ENCODE assay signal across 8 mouse cellular contexts in the genomic region with DNA sequence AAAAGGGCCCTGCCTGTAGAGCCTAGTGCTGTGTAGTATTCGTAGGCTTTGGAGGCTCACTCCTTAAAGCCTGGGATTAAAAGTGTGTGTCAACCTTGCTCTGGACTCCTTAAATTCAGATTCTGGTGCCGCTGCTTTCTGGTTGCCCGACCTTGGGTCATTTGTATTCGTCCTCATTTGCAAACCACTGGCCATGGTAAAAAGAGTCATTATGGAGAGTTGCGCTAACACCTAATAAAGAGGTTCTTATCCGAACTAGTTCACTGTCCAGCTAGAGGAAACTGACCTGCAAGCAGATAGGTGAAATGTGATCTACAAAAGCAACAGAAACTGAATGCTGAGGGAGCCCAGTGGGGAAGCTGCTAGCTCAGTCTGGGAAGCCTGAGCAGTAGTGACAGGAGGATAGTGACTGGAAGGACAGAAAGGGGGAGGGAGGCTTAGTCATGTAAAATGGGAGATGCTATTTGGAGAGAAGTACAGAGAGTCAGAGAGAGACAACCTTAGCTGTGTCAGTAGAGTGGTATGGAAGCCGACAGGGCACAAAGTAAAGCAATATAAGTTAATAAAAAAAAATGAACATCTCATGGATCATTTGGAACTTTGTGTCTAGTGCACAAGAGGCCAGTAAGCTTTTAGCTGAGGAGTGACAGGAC. TPM values are rescaled to one million over a fixed set of nuclear protein-coding genes. Genes with fewer than 3 reads are reported as not detected.
DNase-seq lines count a peak whose midpoint lies in the region; ATAC-seq lines count a peak whose summit lies in the region.

No protein-coding gene starts in this region.

- no peaks in the 10 kb centered on the region for H3K36me3 ChIP-seq in neural tube, embryonic 11.5 days (ENCODE audit: control insufficient read depth, insufficient read depth, low read length)
- no peaks in the 10 kb centered on the region for H3K36me3 ChIP-seq in liver, embryonic 13.5 days

- peak overlapping the region; percentile 97 for H3K4me2 ChIP-seq in neural tube, embryonic 11.5 days (ENCODE audit: low read depth)
- H3K4me2 ChIP-seq in liver, embryonic 13.5 days = peak overlapping the region; percentile 99

- H3K9ac ChIP-seq in neural tube, embryonic 11.5 days (ENCODE audit: low read length) = no peak overlapping the region
- H3K9ac ChIP-seq in liver, embryonic 13.5 days = peak overlapping the region; percentile 95

- no peak overlapping the region for H3K27ac ChIP-seq in neural tube, embryonic 11.5 days (ENCODE audit: low read depth, low read length)
- H3K27ac ChIP-seq in liver, embryonic 13.5 days = peak overlapping the region; percentile 98; the same call in 1 of the 2 replicates

- ATAC-seq in neural tube, embryonic 11.5 days (ENCODE audit: insufficient read depth, low FRiP score, low TSS enrichment) = no peak
- no peak for ATAC-seq in liver, embryonic 13.5 days (ENCODE audit: low read depth)

- H3K27me3 ChIP-seq in neural tube, embryonic 11.5 days (ENCODE audit: control insufficient read depth, insufficient read depth, low read length) = no peaks in the 10 kb centered on the region
- no peaks in the 10 kb centered on the region for H3K27me3 ChIP-seq in liver, embryonic 13.5 days

- peaks cover 26% of the 10 kb centered on the region for H3K4me1 ChIP-seq in neural tube, embryonic 11.5 days (ENCODE audit: control insufficient read depth, insufficient read depth, low read length)
- H3K4me1 ChIP-seq in liver, embryonic 13.5 days (replicated peaks) = peaks cover 93% of the 10 kb centered on the region

- DNase-seq in cerebellum, adult 8-10 months = peak; percentile 28
- DNase-seq in cerebellum, postnatal 14 days = no peak
- DNase-seq in neural tube, embryonic 11.5 days (ENCODE audit: low spot score) = no peak
- no peak for DNase-seq in neural tube, embryonic 10.5 days (ENCODE audit: extremely low spot score, low spot score)
- no peak for DNase-seq in liver, embryonic 13.5 days
- DNase-seq in embryo, embryonic 10.5 days (ENCODE audit: low spot score) = no peak
- no peak for DNase-seq in urinary bladder, postnatal 25 days (ENCODE audit: low spot score)
- no peak for DNase-seq in adrenal gland, adult 18-20 months (ENCODE audit: low spot score in 2 of 2)

- H3K9me3 ChIP-seq in neural tube, embryonic 11.5 days (ENCODE audit: control insufficient read depth, low read length) = no peaks in the 10 kb centered on the region
- H3K9me3 ChIP-seq in liver, embryonic 13.5 days (replicated peaks) = no peaks in the 10 kb centered on the region

- WGBS in neural tube, embryonic 11.5 days = 63% methylated on average over 7 of the region's 7 CpGs
- WGBS in liver, embryonic 13.5 days (ENCODE audit: insufficient replicate concordance) = 71% methylated on average over 7 of the region's 7 CpGs

- no peak overlapping the region; the same call in 1 of the 2 replicates for H3K4me3 ChIP-seq in neural tube, embryonic 11.5 days (ENCODE audit: low read depth, low read length)
- H3K4me3 ChIP-seq in liver, embryonic 13.5 days (replicated peaks) = peak overlapping the region; percentile 98

RNA-seq across cellular contexts. Expression of a gene that starts 1.5 kb away (rescaled TPM):
- 32.5 and 32.8 TPM in 2 replicates for polyA plus RNA-seq in neural tube, embryonic 11.5 days (2014; fragmentation: Nextera tagmentation; extraction: Ambion mirVana)
- 13.9 and 15.9 TPM in 2 replicates for polyA plus RNA-seq in liver, embryonic 13.5 days (2015; fragmentation: Nextera tagmentation; extraction: Ambion mirVana)
- total RNA-seq in adrenal gland, adult 18-20 months (2021) = 10 to 100 TPM; 63.0 to 77.6 TPM

RNA-seq across cellular contexts. Expression of a gene that starts 8.8 kb away (rescaled TPM):
- polyA plus RNA-seq in neural tube, embryonic 11.5 days (2014; fragmentation: Nextera tagmentation; extraction: Ambion mirVana) = 39.5 and 42.6 TPM in 2 replicates
- polyA plus RNA-seq in liver, embryonic 13.5 days (2015; fragmentation: Nextera tagmentation; extraction: Ambion mirVana) = 31.1 and 31.3 TPM in 2 replicates
- total RNA-seq in adrenal gland, adult 18-20 months (2021) = 10 to 100 TPM; 18.7 to 25.2 TPM

RNA-seq across cellular contexts. Expression of a gene that starts 42.3 kb away (rescaled TPM):
- polyA plus RNA-seq in neural tube, embryonic 11.5 days (2014; fragmentation: Nextera tagmentation; extraction: Ambion mirVana) = 42.5 and 43.4 TPM in 2 replicates
- polyA plus RNA-seq in liver, embryonic 13.5 days (2015; fragmentation: Nextera tagmentation; extraction: Ambion mirVana) = 11.8 and 13.3 TPM in 2 replicates
- 10 to 100 TPM; 13.3 to 13.8 TPM for total RNA-seq in adrenal gland, adult 18-20 months (2021)

RNA-seq across cellular contexts. Expression of a gene that starts 46.9 kb away (rescaled TPM):
- 21.4 and 23.0 TPM in 2 replicates for polyA plus RNA-seq in neural tube, embryonic 11.5 days (2014; fragmentation: Nextera tagmentation; extraction: Ambion mirVana)
- 1.4 and 1.5 TPM in 2 replicates for polyA plus RNA-seq in liver, embryonic 13.5 days (2015; fragmentation: Nextera tagmentation; extraction: Ambion mirVana)
- 10 to 100 TPM in 1 of 2 experiments, 1 to 10 TPM in 1; 7.2 to 10.6 TPM for total RNA-seq in adrenal gland, adult 18-20 months (2021)

RNA-seq across cellular contexts. Expression of a gene that starts 58.0 kb away (rescaled TPM):
- polyA plus RNA-seq in neural tube, embryonic 11.5 days (2014; fragmentation: Nextera tagmentation; extraction: Ambion mirVana) = 2.1 and 2.6 TPM in 2 replicates
- polyA plus RNA-seq in liver, embryonic 13.5 days (2015; fragmentation: Nextera tagmentation; extraction: Ambion mirVana) = 0.82 and 1.3 TPM in 2 replicates
- total RNA-seq in adrenal gland, adult 18-20 months (2021) = 1 to 10 TPM; 2.8 to 2.9 TPM
